Mouse (Mus musculus): ENCODE results near the gene Casp8ap2. TPM values are rescaled to one million over a fixed set of nuclear protein-coding genes. Genes with fewer than 3 reads are reported as not detected.

The Casp8ap2 gene
- polyA plus RNA-seq, 1 experiment from 2014 or later = 76.3 TPM

DNA sequence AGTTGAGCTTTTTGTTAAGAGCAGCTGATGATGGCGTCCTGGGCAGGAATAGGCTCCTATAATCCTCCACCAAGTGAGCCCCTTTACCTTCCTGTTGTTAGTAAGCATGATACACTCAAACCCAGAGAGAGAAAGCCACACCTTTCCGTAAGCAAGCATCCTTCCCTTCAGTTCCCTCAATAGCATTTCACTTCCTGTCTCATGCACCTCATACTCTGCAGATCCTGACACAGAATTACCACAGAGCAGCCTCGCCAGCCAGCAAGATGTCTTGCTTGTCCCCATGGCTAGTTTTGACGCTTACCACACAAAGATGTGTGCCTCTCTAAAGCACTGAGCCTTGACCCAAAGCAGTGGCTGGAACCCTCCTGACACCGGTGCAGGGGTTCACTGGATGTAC is 27.7 kb upstream of the Casp8ap2 start:
- WGBS = 86% methylated on average over 5 of the region's 5 CpGs
- no peaks in the 10 kb centered on the region for H3K27me3 ChIP-seq

GRCm38 (mm10) chr4:32588237-32588636 is 27.0 kb upstream of the Casp8ap2 start:
- Histone ChIP-seq H3K9me3 (no peaks in the 10 kb centered on the region), H3K4me2 (no peak overlapping the region), H3K36me3 (replicated peaks) (no peaks in the 10 kb centered on the region), H3K4me1 (no peaks in the 10 kb centered on the region), H3K27ac (no peak overlapping the region), H3K27me3 (no peaks in the 10 kb centered on the region), H3K4me3 (replicated peaks) (no peak overlapping the region), H3K9ac (no peak overlapping the region)
- WGBS = 93% methylated on average over 6 of the region's 6 CpGs
- no peak for ATAC-seq (ENCODE audit: low FRiP score)

More for the DNA sequence above, 27.7 kb upstream of the Casp8ap2 start:
- Histone ChIP-seq H3K4me2 (no peak overlapping the region), H3K36me3 (replicated peaks) (no peaks in the 10 kb centered on the region), H3K9ac (no peak overlapping the region), H3K9me3 (no peaks in the 10 kb centered on the region), H3K4me1 (no peaks in the 10 kb centered on the region), H3K27ac (no peak overlapping the region), H3K4me3 (replicated peaks) (no peak overlapping the region)
- no peak for ATAC-seq (ENCODE audit: low FRiP score)

GRCm38 (mm10) chr4:32601135-32601534 is 14.1 kb upstream of the Casp8ap2 start:
- Histone ChIP-seq H3K27ac (no peak overlapping the region), H3K36me3 (replicated peaks) (no peaks in the 10 kb centered on the region), H3K4me1 (no peaks in the 10 kb centered on the region), H3K4me2 (no peak overlapping the region), H3K9me3 (no peaks in the 10 kb centered on the region), H3K27me3 (no peaks in the 10 kb centered on the region), H3K9ac (no peak overlapping the region), H3K4me3 (replicated peaks) (no peak overlapping the region)
- WGBS = 26% methylated on average over 12 of the region's 12 CpGs
- ATAC-seq (ENCODE audit: low FRiP score) = no peak

DNA sequence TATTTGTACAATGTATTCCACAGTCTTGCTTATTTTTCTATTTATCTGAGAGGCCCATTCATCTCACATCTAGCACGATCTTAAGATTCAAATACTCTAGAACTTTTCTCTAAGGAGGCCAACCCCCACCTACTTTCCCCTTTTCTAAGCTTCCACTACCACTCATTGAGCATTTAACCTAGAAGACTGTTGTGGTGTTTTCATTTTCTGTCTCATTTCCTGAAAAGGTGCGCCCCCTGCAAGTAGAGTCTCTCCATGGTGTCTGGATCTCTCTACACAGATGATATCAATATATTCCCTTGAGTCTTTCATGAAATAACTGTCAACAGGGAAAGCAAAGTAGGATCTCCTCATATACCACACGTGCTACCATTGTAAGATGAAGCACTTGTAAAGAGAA is 12.6 kb upstream of the Casp8ap2 start, which contains the start of gene Gja10:
Gene Gja10 (minus strand): TSS at position 101 of the 400 bp plus-strand sequence.
- 76% methylated on average over 3 of the region's 3 CpGs for WGBS
- H3K36me3 ChIP-seq (replicated peaks) = no peaks in the 10 kb centered on the region
- no peaks in the 10 kb centered on the region for H3K27me3 ChIP-seq
- no peak within 1 kb of the TSS for H3K4me3 ChIP-seq (replicated peaks)
- H3K9ac ChIP-seq = no peak within 1 kb of the TSS
- no peak within 1 kb of the TSS for H3K4me2 ChIP-seq
- no peaks in the 10 kb centered on the region for H3K9me3 ChIP-seq
- no peaks in the 10 kb centered on the region for H3K4me1 ChIP-seq
- no peak for ATAC-seq (ENCODE audit: low FRiP score)
- no peak within 1 kb of the TSS for H3K27ac ChIP-seq

GRCm38 (mm10) chr4:32621637-32622036 is 6.4 kb downstream of the Casp8ap2 start:
- peaks cover 9% of the 10 kb centered on the region for H3K4me1 ChIP-seq
- H3K4me2 ChIP-seq = no peak overlapping the region
- no peak overlapping the region for H3K27ac ChIP-seq
- no peak overlapping the region for H3K4me3 ChIP-seq (replicated peaks)
- ATAC-seq (ENCODE audit: low FRiP score) = no peak
- no peak overlapping the region for H3K9ac ChIP-seq
- H3K27me3 ChIP-seq = no peaks in the 10 kb centered on the region
- no peaks in the 10 kb centered on the region for H3K9me3 ChIP-seq
- H3K36me3 ChIP-seq (replicated peaks) = peaks cover 11% of the 10 kb centered on the region; the same call in 1 of the 2 replicates

DNA sequence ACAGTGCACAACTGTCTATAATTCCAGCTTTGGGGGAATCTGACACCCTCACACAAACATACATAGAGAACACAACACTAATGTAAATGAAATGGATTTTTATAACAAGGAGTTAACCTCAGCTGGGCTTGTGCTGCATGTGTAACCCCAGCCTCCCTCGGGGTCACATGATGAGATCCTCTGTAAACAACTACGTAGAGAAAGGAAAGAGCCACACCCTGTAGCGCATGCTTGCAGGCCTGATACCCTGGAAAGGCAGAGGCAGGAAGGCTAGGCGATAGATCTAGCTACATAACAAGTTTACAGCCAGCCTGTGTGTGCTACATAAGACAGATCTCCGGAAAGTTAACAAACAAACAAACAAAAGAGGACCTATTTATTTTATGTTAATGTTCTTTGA is 36.4 kb downstream of the Casp8ap2 start:
- H3K27ac ChIP-seq = no peak overlapping the region
- H3K4me3 ChIP-seq (replicated peaks) = no peak overlapping the region
- no peak overlapping the region for H3K4me2 ChIP-seq
- no peak overlapping the region for H3K9ac ChIP-seq
- H3K4me1 ChIP-seq = no peaks in the 10 kb centered on the region; the same call in 1 of the 2 replicates
- H3K27me3 ChIP-seq = no peaks in the 10 kb centered on the region
- peaks cover 33% of the 10 kb centered on the region for H3K36me3 ChIP-seq (replicated peaks)
- WGBS = 90% methylated on average over 5 of the region's 5 CpGs
- H3K9me3 ChIP-seq = no peaks in the 10 kb centered on the region
- no peak for ATAC-seq (ENCODE audit: low FRiP score)

DNA sequence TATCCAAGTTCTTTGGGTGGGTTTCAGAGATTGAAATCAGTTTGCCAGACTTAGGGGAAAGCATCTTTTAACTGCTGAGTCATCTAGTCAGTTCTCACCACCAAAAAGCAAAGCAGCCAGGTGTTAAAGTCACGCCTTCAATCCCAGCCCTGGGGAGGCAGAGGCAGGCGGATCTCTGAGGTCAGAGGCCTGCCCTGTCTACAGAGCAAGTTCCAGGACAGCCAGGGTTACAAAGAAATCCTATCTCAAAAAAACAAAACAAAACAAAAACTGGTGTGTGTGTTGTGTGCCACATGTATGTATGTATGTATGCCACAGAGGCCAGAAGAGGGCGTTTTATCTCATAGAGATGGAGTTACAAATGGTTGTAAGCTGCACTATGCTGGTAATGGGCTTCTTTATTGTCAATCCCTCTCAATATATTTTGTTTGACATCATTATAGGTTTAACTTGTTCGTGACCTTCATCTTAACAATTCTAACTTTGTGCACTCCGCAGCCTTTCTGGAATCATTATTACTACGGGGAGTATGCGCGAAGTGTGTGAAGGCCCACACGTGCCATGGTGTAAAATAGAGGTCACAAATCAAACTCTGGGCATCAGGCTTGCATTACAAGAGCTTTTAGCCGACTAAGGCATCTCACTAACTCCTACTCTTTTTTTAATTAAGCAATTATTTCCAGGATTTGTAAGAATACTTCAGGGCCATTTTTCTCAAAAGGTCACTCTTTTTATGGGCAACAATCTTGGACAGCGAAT is 41.1 kb downstream of the Casp8ap2 start:
- Histone ChIP-seq H3K4me3 (replicated peaks) (peak overlapping the region; percentile 68), H3K36me3 (replicated peaks) (peaks cover 16% of the 10 kb centered on the region), H3K27ac (peak overlapping the region; percentile 79), H3K27me3 (no peaks in the 10 kb centered on the region), H3K9ac (peak overlapping the region; percentile 33; the same call in 1 of the 2 replicates), H3K9me3 (no peaks in the 10 kb centered on the region), H3K4me1 (peaks cover 13% of the 10 kb centered on the region), H3K4me2 (peak overlapping the region; percentile 78)
- peak; percentile 45; the same call in 1 of the 2 replicates for ATAC-seq (ENCODE audit: low FRiP score)
- 53% methylated on average over 11 of the region's 11 CpGs for WGBS

- peak within 1 kb of the TSS; percentile 68 for H3K4me3 ChIP-seq (replicated peaks)
- peak; percentile 95 for ATAC-seq (ENCODE audit: low FRiP score)
- H3K9me3 ChIP-seq = no peaks in the 10 kb centered on the region
- peak within 1 kb of the TSS; percentile 78 for H3K4me2 ChIP-seq
- peak within 1 kb of the TSS; percentile 57 for H3K9ac ChIP-seq
- peaks cover 12% of the 10 kb centered on the region for H3K36me3 ChIP-seq (replicated peaks)
- H3K27me3 ChIP-seq = no peaks in the 10 kb centered on the region
- WGBS = under 1% methylated on average over 68 of the region's 68 CpGs
- peak within 1 kb of the TSS; percentile 79 for H3K27ac ChIP-seq
- peaks cover 13% of the 10 kb centered on the region for H3K4me1 ChIP-seq
Measured at GRCm38 (mm10) chr4:32656918-32657662, 41.8 kb downstream of the Casp8ap2 start, which contains the start of gene Mdn1. TSS of gene Mdn1 (plus strand) at chr4:32657119.

DNA sequence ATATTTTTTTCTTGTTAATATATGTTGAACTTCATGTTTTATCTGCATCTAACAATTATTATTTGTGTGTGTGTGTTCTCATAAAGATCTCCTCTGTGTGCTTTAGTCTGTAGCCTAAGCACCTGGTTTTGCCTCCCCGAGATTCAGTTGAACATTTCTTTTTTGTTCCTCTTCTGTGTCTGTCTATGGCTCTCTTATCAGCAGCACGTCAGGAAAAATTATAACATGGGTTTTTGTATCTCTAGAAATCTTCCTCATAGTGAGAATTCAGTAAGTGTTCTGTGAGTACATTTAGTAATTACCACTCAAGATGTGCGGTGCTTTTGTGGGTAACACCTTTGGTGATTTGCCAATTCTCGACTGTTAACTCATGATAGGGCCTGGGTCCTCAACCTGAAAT is 50.6 kb downstream of the Casp8ap2 start:
- 90% methylated on average over 4 of the region's 4 CpGs for WGBS
- no peak overlapping the region for H3K4me2 ChIP-seq

GRCm38 (mm10) chr4:32668291-32668690 is 53.0 kb downstream of the Casp8ap2 start:
- H3K9ac ChIP-seq = no peak overlapping the region
- no peaks in the 10 kb centered on the region for H3K27me3 ChIP-seq
- no peaks in the 10 kb centered on the region for H3K4me1 ChIP-seq
- H3K4me3 ChIP-seq (replicated peaks) = no peak overlapping the region
- H3K4me2 ChIP-seq = no peak overlapping the region
- ATAC-seq (ENCODE audit: low FRiP score) = no peak
- no peaks in the 10 kb centered on the region for H3K9me3 ChIP-seq
- H3K36me3 ChIP-seq (replicated peaks) = peaks cover 80% of the 10 kb centered on the region
- 100% methylated on average over 1 of the region's 1 CpGs for WGBS
- H3K27ac ChIP-seq = no peak overlapping the region

More for the DNA sequence above, 50.6 kb downstream of the Casp8ap2 start:
- Histone ChIP-seq H3K36me3 (replicated peaks) (peaks cover 66% of the 10 kb centered on the region), H3K4me3 (replicated peaks) (no peak overlapping the region), H3K4me1 (no peaks in the 10 kb centered on the region), H3K27me3 (no peaks in the 10 kb centered on the region), H3K9me3 (no peaks in the 10 kb centered on the region), H3K9ac (no peak overlapping the region), H3K27ac (no peak overlapping the region)
- ATAC-seq (ENCODE audit: low FRiP score) = no peak

DNA sequence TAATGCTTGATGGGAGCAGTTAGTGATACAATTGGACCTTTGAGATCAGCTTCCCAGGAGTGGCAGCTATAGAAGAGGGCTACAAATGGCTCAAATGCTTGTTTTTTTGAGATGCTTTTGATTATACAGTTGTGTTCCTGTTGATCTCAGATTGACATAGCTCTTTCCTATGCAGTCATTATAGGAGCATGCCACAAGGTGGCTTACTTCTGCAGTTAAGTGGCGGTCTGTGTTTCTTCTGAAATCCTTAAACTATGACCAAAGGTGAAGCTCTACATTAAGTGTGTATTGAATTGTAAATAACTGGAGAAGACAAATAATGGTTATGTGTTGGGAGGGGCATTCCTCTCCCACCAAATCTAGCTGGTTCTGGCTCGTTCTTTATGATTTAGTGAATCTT is 54.6 kb downstream of the Casp8ap2 start:
- H3K9ac ChIP-seq = no peak overlapping the region
- no peaks in the 10 kb centered on the region for H3K27me3 ChIP-seq
- no peak overlapping the region for H3K4me3 ChIP-seq (replicated peaks)
- no peak overlapping the region for H3K4me2 ChIP-seq
- WGBS = 85% methylated on average over 2 of the region's 2 CpGs
- H3K36me3 ChIP-seq (replicated peaks) = peaks cover 78% of the 10 kb centered on the region
- H3K4me1 ChIP-seq = no peaks in the 10 kb centered on the region
- no peak overlapping the region for H3K27ac ChIP-seq
- no peak for ATAC-seq (ENCODE audit: low FRiP score)
- no peaks in the 10 kb centered on the region for H3K9me3 ChIP-seq

- Histone ChIP-seq H3K4me2 (no peak overlapping the region), H3K27ac (no peak overlapping the region), H3K4me3 (replicated peaks) (no peak overlapping the region), H3K4me1 (no peaks in the 10 kb centered on the region), H3K9me3 (no peaks in the 10 kb centered on the region), H3K9ac (no peak overlapping the region), H3K36me3 (replicated peaks) (peaks cover 88% of the 10 kb centered on the region), H3K27me3 (no peaks in the 10 kb centered on the region)
- 95% methylated on average over 2 of the region's 2 CpGs for WGBS
- ATAC-seq (ENCODE audit: low FRiP score) = no peak
Measured at GRCm38 (mm10) chr4:32674025-32674424, 58.8 kb downstream of the Casp8ap2 start.

Data from forebrain, embryonic 12.5 days (tissue).